Mouse (Mus musculus): ENCODE measurements around the gene Olfr64.

The Olfr64 gene

DNA sequence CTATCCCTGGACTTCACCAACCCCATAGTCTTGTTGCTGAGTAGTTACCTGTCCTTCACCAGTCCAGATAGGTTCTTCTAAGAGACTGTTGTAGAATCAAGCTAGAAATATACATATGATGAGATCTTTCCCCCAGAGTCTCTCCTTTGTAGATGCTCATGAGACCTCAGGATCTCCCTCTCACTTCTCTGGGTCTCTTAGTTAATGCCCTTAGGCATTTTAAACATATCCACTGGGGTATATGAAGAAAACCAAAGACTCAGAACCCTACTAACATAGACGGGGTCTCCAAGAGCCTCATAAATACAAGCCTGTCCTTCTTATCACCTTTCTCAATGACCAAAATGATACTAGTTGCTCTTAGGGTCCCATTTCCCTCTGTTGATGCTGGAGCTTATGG is at the start of gene Olfr64:
Olfr64 (minus strand) TSS at position 101 of the 400 bp plus-strand sequence.
- DNase-seq (ENCODE audit: low read depth in 2 of 2, low spot score in 2 of 2) = no peak

DNA sequence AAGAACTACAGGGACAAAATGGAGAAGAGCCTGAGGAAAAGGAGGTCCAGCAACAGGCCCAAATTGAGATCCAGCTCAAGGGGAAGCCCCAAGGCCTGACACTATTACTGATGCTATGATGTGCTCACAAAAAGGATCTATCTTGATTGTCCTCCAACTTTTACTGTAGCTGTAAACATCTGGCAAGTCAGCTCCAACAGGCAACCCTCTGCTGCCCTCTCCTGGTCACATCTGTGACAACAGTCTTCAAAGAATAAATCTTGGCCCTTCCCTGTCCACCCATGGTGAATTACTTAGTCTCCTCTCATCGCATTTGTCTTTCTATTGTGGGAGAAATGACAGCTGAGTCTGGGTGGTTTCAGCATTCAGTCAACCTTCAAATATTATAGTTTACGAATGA is 48.4 kb upstream of the Olfr64 start:
- peak in 1 of 2 experiments; percentile 14 for DNase-seq (ENCODE audit: low read depth in 2 of 2, low spot score in 2 of 2)

DNA sequence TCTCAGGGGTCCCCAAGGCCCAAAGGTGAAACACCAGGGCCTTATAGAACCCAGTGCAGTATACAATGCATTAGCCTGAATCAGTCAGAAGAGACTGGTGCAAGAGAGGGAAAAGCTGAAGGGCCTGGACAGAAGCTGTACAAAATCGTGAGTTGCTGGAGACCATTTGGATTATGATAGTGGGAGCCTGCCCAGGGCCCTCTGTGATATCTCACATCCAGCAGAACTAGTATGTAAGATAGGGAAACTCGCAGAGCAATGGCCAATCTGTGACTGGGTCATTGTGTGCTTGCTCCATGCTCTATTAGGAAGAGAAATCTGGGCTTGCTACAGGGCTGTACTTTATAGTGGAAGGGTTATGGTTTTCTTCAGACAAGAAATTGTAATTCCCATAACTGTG is 40.0 kb upstream of the Olfr64 start, which contains the start of gene Olfr632:
Olfr632 (plus strand) TSS at position 84 of the 400 bp plus-strand sequence.
- DNase-seq (ENCODE audit: low read depth in 2 of 2, low spot score in 2 of 2) = no peak

DNA sequence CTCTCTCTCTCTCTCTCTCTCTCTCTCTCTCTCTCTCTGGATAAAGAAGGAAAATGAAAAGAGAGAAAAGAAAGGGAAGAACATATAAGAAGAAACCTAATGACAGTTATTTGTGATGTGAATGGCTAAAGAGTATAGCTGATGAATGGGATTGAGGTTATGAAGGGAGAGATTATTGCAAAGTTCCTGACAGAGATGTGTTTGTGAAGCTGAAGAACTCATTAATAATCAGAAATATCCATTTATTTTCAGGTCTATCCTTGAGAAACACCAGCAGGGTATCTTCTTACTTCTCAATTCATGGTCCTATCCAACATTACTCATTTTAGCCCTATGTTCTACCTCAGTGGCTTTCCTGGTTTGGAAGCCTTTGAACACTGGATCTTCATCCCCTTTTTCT is 34.2 kb upstream of the Olfr64 start, which contains the start of gene Olfr631:
Olfr631 (plus strand) TSS at position 301 of the 400 bp plus-strand sequence.
- no peak for DNase-seq (ENCODE audit: low read depth in 2 of 2, low spot score in 2 of 2)

DNA sequence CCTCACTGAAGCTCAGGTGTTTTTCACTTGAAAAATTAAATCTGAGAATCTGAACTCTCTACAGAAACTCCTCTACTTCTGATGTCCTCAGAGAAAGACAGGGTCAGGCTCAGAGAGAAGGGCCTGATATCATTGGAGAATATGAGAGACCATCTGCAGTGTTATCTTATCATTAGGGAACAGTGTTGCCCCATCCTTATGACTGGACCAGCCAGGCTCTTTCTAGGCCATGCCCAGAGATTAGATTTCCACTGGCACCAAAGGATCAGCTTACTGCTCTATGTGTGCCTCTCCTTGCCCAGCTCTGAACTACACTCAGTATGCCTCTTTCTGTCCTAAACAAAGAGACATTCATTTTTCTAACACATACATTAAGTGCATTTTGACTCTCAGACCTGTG is 21.1 kb upstream of the Olfr64 start:
- DNase-seq (ENCODE audit: low read depth in 2 of 2, low spot score in 2 of 2) = no peak

DNA sequence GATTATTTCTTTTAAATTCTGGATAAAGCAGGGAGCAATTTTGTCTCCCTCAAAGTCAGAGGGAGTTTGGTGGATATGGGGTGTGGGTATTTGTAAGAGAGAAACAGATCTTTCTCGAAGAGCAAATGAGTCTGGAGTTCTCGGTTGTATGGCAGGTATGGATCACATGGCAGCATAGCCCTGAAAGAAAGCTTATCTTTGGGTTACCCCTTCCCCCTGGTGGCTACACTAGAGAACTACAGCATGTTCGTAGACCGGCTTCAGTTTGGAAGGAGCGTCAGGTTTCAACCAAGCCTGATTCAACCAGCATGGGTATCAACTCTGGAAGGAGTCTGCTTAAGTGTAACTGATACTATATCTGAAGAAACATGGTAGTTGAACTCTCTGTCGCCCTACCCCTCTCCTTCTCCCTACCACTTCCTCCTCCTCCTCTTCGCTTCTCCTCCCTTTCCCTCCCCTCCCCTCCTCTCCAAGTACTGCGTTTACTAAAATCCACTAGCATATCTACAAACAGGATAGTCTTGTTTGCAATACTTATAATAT is 18.8 kb upstream of the Olfr64 start:
- DNase-seq (ENCODE audit: low read depth in 2 of 2, low spot score in 2 of 2) = no peak

DNA sequence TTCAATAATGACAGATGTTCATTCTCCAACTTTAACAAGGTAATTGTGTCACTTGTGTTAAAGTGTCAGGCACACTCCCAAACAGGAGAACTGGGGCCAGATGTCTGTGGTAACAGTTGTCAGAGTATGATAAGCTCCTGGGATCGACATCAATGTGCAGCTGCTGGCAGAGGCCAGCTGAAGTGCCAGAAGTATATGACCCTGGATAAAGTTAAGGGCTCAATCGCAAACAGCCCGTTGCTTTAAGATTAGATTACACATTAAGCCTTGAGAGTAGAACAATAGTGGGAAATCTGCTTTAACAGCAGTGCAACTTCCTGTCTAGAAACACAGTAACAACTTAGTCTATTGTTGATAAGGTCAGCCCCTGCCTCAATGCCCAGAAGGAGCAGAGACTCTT is 15.8 kb upstream of the Olfr64 start:
- DNase-seq (ENCODE audit: low read depth in 2 of 2, low spot score in 2 of 2) = no peak

DNA sequence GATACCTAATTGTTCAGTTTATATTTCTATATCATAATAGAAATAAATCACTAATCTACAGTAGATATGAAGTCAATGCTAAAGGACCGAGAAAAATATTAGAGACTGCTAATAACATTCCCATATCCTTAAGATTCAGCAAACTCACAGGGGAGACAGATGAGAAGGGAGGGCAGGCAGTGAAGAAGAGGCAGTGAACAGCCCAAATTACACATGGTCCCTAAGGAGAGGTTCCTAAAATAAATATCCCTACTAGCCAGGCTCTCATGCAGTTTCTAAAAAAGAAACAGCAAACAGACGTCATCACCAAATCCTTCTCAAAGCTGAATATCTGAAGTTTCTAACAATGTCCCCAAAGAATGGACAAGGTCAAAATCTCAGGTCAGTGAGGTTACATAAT is 8.9 kb upstream of the Olfr64 start, which contains the start of gene Olfr65:
Olfr65 (plus strand) TSS at position 301 of the 400 bp plus-strand sequence.
- DNase-seq (ENCODE audit: low read depth in 2 of 2, low spot score in 2 of 2) = no peak

DNA sequence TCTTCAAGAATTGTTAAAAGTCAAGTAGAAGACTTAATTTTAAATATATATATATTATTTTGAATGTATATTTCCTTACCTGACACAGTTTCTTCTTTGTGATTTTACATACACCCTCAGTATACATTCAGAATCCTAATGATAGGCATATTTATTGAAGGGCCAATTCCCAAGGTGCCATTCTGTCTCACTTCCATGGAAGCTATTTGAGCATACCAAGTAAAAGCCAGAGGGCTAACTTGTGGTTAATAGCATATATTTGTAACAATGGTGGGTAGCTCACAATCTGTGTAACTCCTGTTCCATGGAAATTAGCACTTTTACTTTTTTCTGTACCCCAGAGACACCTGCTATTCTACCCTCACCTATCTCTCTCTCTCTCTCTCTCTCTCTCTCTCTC is 8.1 kb downstream of the Olfr64 start, which contains the start of gene Olfr66:
Olfr66 (minus strand) TSS at position 101 of the 400 bp plus-strand sequence.
- DNase-seq (ENCODE audit: low read depth in 2 of 2, low spot score in 2 of 2) = no peak

DNA sequence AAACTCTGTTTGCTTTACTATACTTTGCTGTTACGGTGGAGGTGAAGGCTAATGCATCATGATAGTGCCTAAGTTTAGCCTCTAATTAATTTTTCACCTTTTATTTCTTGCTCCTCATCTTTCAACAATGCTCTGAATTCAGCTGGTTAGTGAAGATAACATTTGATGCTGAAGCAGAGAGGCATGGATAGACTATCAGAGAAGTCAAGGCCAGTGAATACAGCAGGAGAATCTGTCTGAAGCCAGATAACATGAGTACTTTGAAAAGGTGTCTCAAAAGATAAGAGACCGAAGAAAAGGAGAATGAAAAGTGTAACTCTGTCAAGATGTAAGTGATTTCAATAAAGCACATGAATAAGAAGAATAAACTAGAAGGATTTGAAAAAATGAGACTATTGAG is 17.2 kb downstream of the Olfr64 start:
- DNase-seq (ENCODE audit: low read depth in 2 of 2, low spot score in 2 of 2) = no peak

DNA sequence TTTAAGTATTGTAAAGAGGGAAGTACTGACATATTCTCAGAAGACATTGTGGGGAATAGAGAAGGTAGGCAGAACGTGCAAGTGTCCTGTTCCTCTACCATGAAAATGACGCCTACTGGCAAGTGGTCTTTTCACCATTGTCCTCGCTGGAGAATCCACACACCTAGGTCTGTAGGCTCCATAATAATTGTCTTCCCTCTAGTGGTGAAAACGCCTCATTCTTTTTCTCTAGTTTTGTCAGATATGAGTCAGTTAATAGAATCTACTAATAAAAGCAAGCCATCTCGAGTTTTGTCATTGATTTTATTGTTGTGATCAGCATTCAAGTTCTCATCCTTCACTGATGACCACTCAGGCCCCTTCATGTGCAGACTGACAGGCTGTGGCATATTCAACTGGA is 19.8 kb downstream of the Olfr64 start:
- no peak for DNase-seq (ENCODE audit: low read depth in 2 of 2, low spot score in 2 of 2)

DNA sequence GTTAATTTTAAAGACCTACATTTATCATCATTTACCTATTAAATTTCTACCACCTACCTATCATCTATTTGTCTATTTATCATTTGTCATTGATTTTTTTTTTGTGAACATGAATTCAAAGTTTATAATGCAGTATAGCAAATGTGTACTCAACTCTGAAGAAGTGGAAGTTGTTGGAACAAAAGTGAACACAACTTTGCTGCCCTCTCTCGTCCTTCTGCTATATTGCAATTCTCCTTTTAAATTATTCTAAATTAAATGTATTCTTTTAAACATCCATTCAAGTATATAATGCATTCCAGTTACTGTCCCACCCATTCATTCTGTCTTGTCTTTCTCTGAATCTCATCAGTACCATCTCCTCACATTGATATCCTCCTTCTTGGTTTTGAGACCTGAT is 21.2 kb downstream of the Olfr64 start:
- no peak for DNase-seq (ENCODE audit: low read depth in 2 of 2, low spot score in 2 of 2)

DNA sequence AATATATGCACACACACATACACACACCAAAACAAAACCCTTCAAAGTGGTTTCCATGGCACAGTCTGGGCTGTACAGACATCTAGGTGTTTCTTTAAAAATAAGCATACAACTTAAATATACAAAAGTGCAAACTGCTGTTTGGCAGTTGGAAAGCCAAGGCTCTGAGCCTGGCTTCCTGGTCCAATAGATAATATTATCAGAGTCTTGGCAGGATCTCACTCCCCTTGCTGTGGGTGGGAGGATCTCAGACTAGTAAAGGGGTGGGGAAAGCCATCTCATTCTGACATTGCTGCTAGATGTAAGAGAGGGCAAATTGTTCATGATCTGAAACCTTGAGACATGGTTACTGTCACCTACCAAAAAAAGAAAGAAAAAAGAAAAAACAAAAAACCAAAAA is 23.6 kb downstream of the Olfr64 start:
- DNase-seq (ENCODE audit: low read depth in 2 of 2, low spot score in 2 of 2) = no peak

DNA sequence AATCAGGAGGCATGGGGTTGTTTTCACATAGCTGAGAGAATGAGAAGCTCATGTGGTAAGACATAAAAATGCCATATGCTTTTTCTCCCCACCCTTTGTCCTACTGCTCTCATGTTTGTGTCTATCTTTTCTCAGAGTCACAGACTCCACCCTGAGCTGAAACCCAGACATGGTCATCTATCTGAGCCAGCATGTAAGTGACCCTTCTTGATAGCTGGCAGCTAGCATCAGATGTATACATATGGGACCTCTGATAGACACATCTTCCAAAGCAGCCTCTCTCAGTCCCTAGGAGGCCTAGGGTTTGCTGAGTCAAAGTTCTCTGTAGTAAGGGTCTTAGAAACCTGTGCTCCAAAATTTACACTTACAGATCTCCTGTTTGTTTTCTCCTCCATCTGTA is 28.6 kb downstream of the Olfr64 start:
- DNase-seq (ENCODE audit: low read depth in 2 of 2, low spot score in 2 of 2) = no peak

DNA sequence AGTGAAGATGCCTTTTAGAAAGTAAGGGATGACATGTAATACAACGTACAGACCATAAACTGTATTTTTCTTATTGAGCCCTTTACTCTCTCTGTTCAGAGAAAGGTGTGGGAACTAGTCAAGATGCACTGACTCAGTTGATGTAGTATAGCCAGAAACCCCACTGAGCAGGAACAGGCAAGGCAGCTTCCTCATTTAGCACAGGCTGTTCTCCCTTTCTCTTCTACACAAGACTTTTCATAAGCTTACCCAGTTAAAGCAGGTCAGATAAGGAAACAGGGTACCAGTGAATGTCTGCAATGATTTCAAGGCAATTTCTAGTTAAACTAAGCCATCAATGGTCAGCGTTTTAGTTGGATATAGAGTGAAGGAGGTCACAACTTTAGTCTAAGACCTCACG is 32.8 kb downstream of the Olfr64 start:
- DNase-seq (ENCODE audit: low read depth in 2 of 2, low spot score in 2 of 2) = no peak

DNA sequence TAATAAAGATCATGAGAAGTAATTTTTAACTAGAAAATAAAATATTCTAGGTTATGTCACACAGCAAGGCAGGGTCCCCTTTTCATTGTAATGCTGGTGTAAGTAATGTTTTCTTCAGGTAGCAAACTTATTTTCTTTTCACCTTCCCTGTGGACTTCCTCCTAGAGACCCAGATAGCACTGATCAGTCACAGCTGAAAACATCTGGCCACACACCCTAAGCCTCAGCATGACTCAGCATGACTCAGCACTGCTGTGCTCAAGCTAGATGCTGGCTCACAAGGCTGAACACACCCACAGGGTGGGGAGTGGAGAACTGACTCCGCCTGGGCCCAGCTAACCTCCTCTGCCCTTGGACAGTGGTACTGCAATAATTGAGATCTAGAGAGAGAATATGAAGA is 33.4 kb downstream of the Olfr64 start:
- no peak for DNase-seq (ENCODE audit: low read depth in 2 of 2, low spot score in 2 of 2)

DNA sequence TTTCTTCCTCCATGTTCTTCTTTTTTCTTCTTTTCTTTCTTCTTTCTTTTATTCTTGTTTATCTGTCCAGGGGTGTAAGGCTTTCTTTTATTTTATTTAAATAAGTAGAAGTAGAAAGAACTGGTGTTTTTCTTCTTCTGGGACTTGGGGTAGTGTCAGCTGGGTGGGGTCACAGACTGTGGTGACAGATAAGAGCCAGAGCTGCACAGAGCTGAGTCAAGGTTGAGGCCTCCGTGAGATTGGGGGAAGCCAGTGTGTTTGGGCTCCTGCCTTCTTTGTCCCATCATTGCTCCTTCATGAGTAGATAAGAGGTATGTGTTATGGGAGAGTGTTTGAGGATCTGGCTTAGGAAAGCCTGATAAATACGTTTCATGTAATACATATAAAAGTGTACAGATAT is 35.2 kb downstream of the Olfr64 start:
- no peak for DNase-seq (ENCODE audit: low read depth in 2 of 2, low spot score in 2 of 2)

DNA sequence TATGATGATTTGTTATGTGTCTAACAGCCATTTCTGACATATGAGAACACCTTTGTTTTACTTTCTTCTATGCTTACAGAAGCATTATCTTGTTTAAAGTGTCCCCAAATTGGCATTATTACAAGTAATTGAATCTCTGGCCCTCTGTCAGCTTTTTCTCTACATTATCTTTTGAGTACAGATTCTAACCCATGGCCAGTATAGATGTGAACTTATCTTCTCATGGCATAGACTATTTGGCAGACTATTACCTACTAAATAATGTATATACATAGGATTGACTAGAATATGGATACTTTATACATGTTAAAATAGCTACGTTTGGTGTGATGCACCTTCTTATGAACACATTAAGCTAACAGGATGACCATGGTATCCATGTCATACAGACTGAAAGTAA is 39.6 kb downstream of the Olfr64 start:
- no peak for DNase-seq (ENCODE audit: low read depth in 2 of 2, low spot score in 2 of 2)

DNA sequence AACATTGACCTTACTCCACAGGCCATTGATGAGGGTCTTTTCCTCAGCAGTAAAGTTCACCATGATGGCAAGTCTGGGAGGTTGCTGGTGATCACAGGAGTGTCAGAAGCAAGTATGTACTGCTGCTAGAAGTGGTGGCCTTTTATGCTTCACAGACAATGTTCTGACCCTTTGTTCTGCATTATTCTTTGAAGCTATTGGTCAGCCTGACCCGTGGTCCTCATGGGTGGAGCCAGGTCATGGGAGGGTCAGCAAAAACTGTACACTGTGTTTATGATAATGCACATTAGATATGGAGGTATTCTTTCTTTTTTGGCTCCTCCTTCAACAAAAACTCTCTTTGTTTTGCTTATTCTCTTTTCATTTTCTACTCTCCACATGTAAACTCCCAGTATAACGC is 41.2 kb downstream of the Olfr64 start, which contains the start of gene Hbb-y:
Hbb-y (minus strand) TSS at position 127 of the 400 bp plus-strand sequence.
- no peak for DNase-seq (ENCODE audit: low read depth in 2 of 2, low spot score in 2 of 2)

DNA sequence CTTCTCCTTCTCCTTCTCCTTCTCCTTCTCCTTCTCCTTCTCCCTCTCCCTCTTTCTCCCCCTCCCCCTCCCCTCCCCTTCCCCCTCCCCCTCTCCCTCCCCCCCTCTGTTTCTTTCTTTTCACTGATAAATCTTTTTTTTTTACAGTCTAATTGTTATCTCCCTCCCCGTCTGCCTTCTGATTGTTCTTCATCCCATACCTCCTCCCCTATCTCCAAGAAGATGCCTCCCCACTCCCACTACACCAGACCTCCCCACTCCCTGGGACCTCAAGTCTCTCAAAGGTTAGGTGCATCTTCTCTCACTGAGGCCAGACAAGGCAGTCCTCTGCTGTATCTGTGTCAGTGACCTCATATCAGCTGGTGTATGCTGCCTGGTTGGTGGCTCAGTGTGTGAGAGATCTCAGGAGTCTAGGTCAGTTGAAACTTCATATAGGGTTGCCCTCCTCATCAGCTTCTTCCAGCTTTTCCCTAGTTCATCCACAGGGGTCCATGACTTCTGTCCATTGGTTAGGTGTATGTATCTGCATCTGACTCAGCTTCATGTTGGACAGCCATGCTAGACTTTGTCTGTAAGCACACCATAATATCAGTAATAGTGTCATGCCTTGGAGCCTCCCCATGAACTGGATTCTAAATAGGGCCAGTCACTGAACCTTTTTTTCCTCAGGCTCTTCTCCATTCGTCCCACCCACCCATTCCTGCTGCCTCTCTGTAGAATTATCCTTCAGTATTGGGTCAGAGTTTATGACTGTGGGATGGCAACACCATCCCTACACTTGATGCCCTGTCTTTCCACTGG is 49.6 kb downstream of the Olfr64 start:
- DNase-seq (ENCODE audit: low read depth in 2 of 2, low spot score in 2 of 2) = no peak

DNA sequence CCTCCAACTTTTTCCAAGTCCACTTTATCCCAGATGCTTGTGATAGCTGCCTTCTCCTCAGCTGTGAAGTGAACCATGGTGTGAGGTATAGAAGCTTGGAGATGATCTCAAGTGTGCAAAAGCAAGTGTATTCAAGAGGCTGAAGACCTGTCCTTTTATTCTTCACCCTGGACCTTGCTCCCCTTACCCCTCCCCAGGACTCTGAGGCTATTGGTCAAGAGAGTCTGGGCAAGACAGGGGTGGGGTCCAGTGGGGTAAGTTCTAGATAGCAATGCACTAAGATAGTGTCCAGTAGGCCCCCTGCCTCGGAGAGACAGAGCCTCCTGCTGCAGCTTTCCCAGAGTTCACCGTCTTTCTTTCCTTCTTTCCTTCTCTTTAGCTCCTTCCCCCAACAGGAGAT is 51.3 kb downstream of the Olfr64 start, which contains the start of gene Hbb-bh1:
Hbb-bh1 (minus strand) TSS at position 131 of the 400 bp plus-strand sequence.
- DNase-seq (ENCODE audit: low read depth in 2 of 2, low spot score in 2 of 2) = no peak

DNA sequence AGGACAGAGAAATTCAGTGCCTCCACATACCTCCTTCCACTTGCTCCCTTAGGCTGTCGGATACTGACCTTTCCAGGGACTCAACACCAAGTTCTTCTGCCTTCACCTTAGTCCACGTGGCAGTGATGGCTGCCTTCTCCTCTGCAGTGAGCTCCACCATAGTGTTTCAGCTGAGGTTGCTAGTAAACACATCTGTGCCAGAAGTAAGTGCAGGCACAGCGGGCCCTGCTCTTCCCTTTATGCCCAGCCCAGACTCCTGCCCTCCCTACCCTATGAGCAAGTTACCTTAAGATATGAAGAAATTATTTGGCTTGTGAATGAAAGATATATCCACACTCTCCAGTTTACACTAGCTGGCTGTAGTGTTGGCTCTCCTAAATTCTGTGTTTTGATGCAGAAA is 54.0 kb downstream of the Olfr64 start, which contains the start of gene Hbb-bh2:
Hbb-bh2 (minus strand) TSS at position 253 of the 400 bp plus-strand sequence.
- no peak for DNase-seq (ENCODE audit: low read depth in 2 of 2, low spot score in 2 of 2)

Data from CD8-positive naive resting alpha-beta T cell, adult 2 months (primary cell).